Mouse (Mus musculus) urinary bladder, postnatal 36 days (tissue): ENCODE measurements around the gene Tns1.

ENCODE experiments used
- DNase-seq, 2 experiments: peaks; one replicate each; pipeline ENCODE4 v3.0.0; 2022; ENCODE audit warnings: low spot score in 2 of 2, mixed read lengths in 1 of 2

Gene Tns1

GRCm38 (mm10) chr1:74059552-74059951 lies 64.7 kb downstream of the Tns1 start:
- no peak for DNase-seq

DNA sequence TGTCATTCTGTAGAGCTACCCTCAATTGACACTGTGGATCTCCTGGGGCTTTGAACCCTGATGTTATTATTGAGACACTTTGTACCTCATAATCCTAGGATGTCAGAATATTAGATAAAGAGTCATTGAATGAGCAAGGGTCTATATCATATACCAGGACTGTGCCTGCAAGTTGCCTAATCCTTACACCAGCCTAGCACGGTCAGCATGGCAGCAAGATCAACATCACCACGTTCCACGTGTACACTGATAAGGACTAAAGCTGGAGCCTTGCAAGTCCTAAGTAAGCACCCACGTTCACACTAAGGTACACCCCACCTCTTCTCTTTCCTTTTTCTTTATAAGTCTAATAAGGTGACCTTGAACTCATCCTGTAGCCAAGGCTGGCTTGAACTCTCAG lies 65.5 kb downstream of the Tns1 start:
- DNase-seq, result no peak

GRCm38 (mm10) chr1:74058309-74058708 lies 65.9 kb downstream of the Tns1 start:
- no peak for DNase-seq

- DNase-seq, result no peak
Measured at GRCm38 (mm10) chr1:74057501-74057900, 66.7 kb downstream of the Tns1 start.

DNA sequence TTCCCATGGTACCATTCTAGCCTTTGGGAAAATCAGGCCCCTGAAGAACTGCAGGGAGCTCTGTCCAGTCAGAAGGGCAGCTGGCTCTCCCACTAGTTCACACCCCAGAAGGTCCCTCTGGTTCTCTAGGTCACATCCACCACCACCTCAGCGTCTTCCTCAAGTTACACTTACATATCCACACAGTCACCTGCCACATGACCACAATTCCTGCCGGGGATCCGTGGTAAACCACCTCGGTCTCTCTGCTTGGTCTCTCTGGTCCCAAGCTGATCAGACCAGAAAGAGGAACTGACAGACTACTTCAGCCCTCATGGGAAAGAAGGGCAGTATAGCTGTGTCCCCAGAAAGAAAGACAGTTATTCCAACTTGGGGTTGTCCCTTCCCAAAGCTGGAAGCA lies 68.7 kb downstream of the Tns1 start:
- no peak for DNase-seq

DNA sequence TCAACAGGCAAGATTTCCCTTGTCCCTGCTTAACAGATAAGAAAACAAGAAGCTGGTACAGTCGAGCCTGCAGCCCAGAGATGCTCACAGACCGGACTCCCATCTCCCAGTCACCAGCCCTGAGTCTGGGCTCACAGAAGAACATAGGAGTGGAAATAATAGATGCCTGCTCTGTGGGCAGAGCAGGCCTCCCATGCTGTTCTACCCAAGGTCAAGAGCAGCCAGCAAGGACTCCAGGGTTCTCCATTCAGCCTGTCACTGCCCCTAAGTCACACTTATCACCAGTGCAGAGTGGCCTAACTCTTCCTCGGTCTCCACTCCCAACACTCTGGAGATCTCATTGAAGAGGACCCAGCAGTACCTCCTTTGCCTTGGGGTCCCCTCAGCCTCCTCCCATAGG lies 69.8 kb downstream of the Tns1 start:
- no peak for DNase-seq

DNA sequence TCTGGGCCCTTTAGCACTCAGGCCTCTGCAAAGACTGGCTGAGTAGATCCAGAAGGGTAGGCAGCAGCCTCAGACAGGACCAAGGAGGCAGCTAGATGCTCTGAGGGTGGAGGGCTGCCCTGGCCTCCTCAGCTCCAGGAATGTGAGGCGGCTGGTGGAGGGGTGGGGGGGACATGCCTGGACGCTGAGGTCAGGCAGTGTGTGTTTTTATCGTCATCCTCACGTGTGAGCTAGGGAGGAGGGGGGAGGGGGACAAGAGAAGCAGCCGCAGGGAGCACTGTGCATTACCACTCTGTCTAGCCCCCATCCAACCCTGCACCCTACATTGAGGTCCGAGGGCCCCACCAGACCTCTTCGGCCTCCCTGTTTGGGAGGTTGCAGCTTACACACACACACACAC lies 70.2 kb downstream of the Tns1 start:
- no peak for DNase-seq

DNA sequence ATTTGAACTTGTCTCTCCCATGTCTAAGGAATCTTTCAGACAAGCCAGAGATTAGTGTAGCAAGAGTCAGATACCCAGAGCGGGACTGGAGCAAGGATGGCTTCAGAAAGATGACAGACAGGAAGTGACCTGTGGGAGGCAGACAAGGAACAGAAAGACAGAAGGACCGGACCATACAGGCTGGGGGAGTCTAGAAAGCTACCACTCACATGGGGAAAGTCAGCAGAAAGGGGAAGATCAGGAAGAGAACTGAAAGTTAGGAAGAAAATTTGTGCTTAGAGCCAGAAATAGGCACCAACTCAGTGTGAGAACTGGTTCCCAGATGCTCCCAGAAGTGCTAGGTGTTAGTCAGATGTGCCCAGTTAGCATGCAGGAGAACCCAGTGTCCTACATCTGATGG lies 71.2 kb downstream of the Tns1 start:
- DNase-seq, result no peak

- no peak for DNase-seq
Measured at GRCm38 (mm10) chr1:74051349-74051748, 72.9 kb downstream of the Tns1 start.

DNA sequence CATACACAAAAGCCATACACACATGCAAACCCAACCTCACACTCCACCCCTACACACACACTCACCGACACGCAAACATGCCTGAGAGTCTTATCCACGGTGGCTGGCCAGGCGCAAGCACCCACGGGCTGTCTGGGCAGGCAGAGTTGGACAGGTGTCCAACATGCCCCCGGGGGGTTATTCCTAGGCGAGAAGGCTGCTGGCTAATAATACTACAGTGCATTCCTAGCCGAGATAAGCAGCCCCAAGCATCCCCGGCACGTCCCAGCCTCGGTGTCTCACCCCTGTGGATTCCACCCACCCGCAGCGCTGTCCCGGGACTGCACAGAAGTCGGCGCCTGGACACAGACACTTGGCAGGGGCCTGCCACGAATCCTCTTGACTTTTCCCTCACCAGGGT lies 74.8 kb downstream of the Tns1 start:
- DNase-seq, result no peak

- no peak for DNase-seq
Measured at GRCm38 (mm10) chr1:74047722-74048121, 76.5 kb downstream of the Tns1 start.

DNA sequence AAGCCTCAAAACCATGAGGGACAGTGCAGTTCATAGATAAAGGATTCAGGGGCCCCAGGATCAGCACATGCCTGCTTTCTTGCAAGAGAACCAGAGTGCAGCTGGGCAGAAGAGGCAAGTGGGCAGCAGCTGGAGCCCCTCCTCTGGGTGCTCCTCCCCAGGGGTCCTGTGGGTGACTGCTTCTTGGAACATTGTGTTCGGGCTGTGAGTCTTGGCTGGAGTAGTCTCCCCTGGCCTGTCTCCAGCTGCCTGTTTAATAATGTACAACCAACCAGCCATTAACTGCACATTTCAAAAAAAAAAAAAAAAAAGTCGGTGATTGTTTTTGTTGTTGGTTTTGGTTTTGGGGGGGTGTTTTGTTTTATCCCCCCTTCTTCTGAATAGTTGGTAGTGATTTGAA lies 76.9 kb downstream of the Tns1 start:
- no peak for DNase-seq

DNA sequence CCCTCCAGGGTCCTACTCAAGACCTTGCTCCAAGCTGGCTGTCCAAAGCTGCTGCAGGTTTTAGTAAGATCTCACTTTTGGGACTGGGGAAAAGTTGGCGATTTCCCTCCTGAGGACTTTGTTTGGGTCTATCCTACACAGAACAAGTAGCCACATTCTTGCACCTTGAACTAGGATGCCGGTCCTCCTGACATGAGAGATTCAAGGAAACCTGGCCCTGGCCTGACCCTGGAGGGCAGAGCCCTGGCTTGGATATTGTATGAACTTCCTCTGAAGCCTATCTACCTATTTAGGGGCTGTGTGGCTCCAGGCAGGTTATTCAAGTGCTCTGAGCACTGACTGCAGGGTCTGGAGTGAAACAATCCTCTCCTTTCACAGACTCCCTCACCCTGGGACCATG lies 79.2 kb downstream of the Tns1 start:
- no peak for DNase-seq

- peak in 1 of 2 experiments; percentile 64 for DNase-seq
Measured at GRCm38 (mm10) chr1:74044421-74044820, 79.8 kb downstream of the Tns1 start.

- DNase-seq, result no peak
Measured at GRCm38 (mm10) chr1:74043584-74044105, 80.6 kb downstream of the Tns1 start.

DNA sequence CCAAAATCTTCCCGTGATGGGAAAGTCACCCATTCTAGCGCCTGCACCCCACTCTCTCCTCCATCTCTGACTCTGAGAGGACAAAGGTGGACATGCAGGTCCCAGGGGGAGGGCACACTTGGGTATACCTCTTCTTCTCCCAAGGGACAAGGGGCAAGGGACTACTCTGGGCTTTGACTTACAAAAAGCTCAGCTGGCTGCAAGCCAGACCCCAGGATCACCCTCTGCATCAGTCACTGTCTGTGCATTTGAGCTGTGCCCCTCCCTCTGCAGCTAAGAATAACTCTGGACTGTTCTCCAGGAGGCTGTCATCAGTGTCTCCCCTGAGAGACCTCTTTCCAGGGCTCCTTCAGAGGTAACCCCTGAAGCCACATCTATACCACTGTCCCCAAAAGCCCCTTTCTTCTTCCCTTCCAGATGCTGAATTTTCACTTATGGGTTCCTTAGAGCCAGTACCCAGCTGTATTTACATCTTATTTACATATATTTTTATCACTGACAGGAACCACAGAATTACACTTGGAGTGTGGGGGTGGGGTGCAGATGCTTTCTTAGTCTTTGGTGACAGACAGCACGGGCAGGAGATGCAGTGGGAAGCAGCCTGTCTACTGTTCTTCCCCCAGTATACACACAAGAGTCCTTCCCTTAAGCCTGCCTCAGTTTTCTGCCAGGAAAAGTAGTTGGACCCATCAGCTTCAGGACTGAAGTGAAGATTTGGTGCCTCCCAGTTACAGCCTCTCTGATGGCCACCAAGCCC lies 81.4 kb downstream of the Tns1 start:
- DNase-seq, result no peak

- no peak for DNase-seq
Measured at GRCm38 (mm10) chr1:74041692-74042091, 82.6 kb downstream of the Tns1 start.

DNA sequence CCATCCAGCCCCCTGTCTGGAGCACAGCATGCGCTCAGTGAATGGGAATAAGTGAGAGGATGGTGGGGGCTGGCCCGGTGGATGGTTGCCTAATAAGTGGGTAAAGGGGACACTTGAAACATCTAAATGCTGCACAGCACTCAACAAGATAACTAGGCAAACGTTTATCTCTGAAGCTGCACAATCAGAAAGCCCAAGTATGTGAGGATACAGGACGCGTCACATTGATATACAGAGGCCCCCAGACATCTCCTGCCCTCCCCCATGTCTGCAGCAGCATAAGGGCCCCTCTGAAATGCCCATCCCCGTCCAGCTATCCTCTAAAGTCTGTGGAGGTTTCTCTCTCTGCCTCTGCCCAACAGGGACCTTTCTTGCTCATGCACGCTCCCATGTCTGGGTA lies 83.1 kb downstream of the Tns1 start:
- DNase-seq, result no peak

DNA sequence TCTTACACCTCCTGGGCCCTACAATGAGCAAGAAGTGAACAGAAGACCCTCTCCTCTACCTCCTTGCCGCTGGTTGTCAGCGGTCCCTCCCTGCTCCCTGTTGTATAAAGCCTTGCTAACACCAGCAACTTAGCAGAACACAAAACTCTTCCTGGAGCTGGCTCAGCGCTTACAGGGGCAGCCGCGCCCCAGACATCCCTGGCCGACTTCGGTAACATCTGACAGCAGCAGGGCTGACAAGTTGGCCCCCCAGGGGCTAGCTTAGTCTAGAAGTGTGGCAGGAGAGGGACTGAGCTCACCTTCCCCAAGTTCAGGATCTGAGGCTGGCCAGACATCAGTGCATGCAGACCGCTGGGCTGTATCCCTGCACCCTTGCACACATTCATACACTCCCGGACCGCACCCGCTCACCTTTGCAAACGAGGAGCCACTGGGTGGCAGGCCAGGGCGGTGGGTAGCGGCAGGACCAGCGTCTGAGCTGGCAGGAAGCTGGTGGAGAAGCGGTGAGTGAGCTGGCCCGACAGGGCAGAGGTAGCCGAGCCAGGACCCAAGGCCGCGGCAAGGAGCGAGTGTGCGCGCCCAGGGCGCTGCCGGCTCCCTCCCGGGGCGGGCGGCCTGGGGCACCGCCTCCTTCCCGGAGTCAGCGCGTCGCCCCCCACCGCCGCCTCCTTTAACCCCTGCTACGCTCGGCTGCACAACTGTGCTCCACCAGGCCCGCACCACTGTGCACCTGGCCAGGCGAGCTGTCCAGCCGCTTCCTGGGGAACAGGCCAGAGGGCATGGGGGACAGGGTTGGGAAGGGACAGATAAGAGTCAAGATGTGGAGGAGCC lies 87.5 kb downstream of the Tns1 start:
- DNase-seq, result peak; percentile 60 to 77

DNA sequence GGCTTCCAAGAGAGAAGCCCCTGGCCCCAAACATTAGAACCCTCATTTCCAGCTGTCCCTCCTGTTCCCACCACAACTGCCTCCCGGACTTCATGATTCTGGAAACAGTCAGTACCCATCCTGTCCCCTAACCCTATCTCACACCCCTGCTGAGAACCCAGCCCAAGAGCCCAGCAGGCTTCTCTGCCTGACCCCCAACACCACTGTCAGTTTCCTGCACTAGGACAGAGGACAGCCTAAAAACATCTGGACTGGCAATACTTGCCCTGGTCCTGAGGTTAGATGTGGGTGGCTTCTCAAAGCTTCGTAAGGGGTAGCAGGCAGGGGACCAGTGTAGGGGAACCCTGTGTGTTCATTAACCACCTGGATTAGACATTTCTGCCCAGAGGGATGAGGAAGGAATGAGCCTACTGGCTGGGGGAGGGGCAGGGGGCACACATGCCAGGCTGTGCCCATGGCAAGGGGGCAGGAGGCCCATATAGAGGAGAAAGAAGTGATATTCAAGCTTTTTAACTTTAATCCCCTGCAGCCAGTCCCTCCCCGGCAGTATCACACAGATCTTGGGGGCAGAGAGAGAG lies 88.2 kb downstream of the Tns1 start:
- DNase-seq, result no peak

DNA sequence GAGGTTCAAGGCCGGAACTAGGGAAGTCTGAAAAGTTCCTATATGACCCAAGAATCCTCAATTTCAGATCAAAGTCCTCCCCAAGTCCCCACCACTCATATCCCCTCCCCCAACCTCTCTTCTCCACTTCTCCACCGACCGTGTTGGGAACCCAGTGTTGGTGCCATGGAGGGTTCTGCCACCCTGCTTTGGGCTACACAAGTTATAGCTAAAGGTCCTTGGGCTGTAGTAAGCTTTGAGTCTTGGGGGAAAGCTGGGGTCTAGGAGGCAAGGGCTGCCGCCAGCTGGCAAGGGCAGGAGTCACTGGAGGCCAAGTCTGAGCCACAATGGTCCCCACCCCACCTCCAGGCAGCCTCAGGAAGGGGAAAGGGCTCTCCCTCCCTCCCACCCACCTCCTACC lies 88.8 kb downstream of the Tns1 start:
- no peak for DNase-seq

- no peak for DNase-seq
Measured at GRCm38 (mm10) chr1:74034736-74035135, 89.5 kb downstream of the Tns1 start.

- DNase-seq, result no peak
Measured at GRCm38 (mm10) chr1:74034211-74034610, 90.0 kb downstream of the Tns1 start.
